In the genomic region with DNA sequence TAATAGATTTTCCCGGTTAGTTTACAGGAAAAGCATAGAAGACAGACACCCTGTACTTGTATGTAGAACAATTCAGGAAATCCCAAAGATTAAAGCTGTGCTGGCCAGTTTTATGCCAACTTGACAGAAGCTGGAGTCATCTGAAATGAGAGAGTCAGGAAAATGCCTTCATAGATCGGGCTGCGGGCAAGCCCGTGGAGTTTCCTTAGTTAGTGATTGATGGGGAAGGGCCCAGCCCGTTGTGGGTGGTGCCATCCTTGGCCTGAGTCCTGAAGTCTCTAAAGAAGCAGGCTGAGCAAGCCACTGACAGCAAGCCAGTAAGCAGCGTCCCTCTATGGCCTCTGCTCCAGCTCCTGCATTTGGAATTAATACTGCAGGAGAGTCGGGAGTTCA, we compare ENCODE assay signal across 8 mouse cellular contexts. TPM values are rescaled to one million over a fixed set of nuclear protein-coding genes. Genes with fewer than 3 reads are reported as not detected.
DNase-seq lines count a peak whose midpoint lies in the region; ATAC-seq lines count a peak whose summit lies in the region.

No protein-coding gene starts in this region.

- peak; percentile 29; the same call in 1 of the 2 replicates for ATAC-seq in heart, embryonic 12.5 days (ENCODE audit: insufficient number of reproducible peaks, low FRiP score)
- ATAC-seq in liver, embryonic 11.5 days (replicated peaks; ENCODE audit: low FRiP score), result no peak
- no peak for ATAC-seq in stomach, embryonic 16.5 days (ENCODE audit: insufficient read depth, low FRiP score)
- no peak for ATAC-seq in forebrain, embryonic 16.5 days

- no peak for DNase-seq in heart, adult 8-10 months (ENCODE audit: low spot score)
- peak; percentile 30 for DNase-seq in induced T-regulatory cell, adult 2 months (ENCODE audit: low read depth)
- DNase-seq in liver, embryonic 11.5 days (ENCODE audit: low spot score), result no peak
- no peak for DNase-seq in gastrocnemius, postnatal 25 days
- no peak for DNase-seq in spleen, postnatal 36 days (ENCODE audit: low spot score in 2 of 2)

- no peak overlapping the region for H3K9ac ChIP-seq in heart, embryonic 12.5 days
- H3K9ac ChIP-seq in liver, embryonic 11.5 days (ENCODE audit: low read depth, low read length), result no peak overlapping the region
- H3K9ac ChIP-seq in stomach, embryonic 16.5 days (ENCODE audit: low read length), result no peak overlapping the region
- no peak overlapping the region for H3K9ac ChIP-seq in forebrain, embryonic 16.5 days (replicated peaks; ENCODE audit: low read depth, low read length)

- H3K4me1 ChIP-seq in heart, embryonic 12.5 days (replicated peaks), result peaks cover 10% of the 10 kb centered on the region
- H3K4me1 ChIP-seq in liver, embryonic 11.5 days (replicated peaks; ENCODE audit: control insufficient read depth, insufficient read depth, low read length), result peaks cover 18% of the 10 kb centered on the region
- H3K4me1 ChIP-seq in stomach, embryonic 16.5 days (ENCODE audit: control insufficient read depth, insufficient read depth, low read length), result no peaks in the 10 kb centered on the region
- no peaks in the 10 kb centered on the region for H3K4me1 ChIP-seq in forebrain, embryonic 16.5 days (replicated peaks; ENCODE audit: control insufficient read depth, insufficient read depth, low read length)

- H3K27ac ChIP-seq in heart, embryonic 12.5 days (ENCODE audit: poor library complexity, severe bottlenecking), result peak overlapping the region; percentile 61; the same call in 1 of the 2 replicates
- H3K27ac ChIP-seq in liver, embryonic 11.5 days (ENCODE audit: low read depth, low read length), result peak overlapping the region; percentile 54
- 0 out of 2 replicates have a peak overlapping the region, but pooled peaks have one; percentile 1 for H3K27ac ChIP-seq in stomach, embryonic 16.5 days (ENCODE audit: low read length)
- no peak overlapping the region for H3K27ac ChIP-seq in forebrain, embryonic 16.5 days (ENCODE audit: low read length)

- H3K27me3 ChIP-seq in heart, embryonic 12.5 days (replicated peaks), result no peaks in the 10 kb centered on the region
- no peaks in the 10 kb centered on the region for H3K27me3 ChIP-seq in liver, embryonic 11.5 days (replicated peaks; ENCODE audit: control insufficient read depth, insufficient read depth, low read length)
- H3K27me3 ChIP-seq in stomach, embryonic 16.5 days (ENCODE audit: control insufficient read depth, insufficient read depth, low read length), result no peaks in the 10 kb centered on the region
- H3K27me3 ChIP-seq in forebrain, embryonic 16.5 days (replicated peaks; ENCODE audit: control insufficient read depth, insufficient read depth, low read length), result no peaks in the 10 kb centered on the region

- 22% methylated on average over 7 of the region's 7 CpGs for WGBS in heart, embryonic 12.5 days
- WGBS in liver, embryonic 11.5 days, result 17% methylated on average over 7 of the region's 7 CpGs
- WGBS in stomach, embryonic 16.5 days, result 13% methylated on average over 7 of the region's 7 CpGs
- 49% methylated on average over 7 of the region's 7 CpGs for WGBS in forebrain, embryonic 16.5 days

- H3K9me3 ChIP-seq in heart, embryonic 12.5 days (replicated peaks), result no peaks in the 10 kb centered on the region
- no peaks in the 10 kb centered on the region for H3K9me3 ChIP-seq in liver, embryonic 11.5 days (ENCODE audit: control insufficient read depth, low read length)
- H3K9me3 ChIP-seq in stomach, embryonic 16.5 days (replicated peaks; ENCODE audit: control insufficient read depth, low read length), result no peaks in the 10 kb centered on the region
- no peaks in the 10 kb centered on the region for H3K9me3 ChIP-seq in forebrain, embryonic 16.5 days (ENCODE audit: control insufficient read depth, low read length)

- no peak overlapping the region; the same call in 1 of the 2 replicates for H3K4me2 ChIP-seq in heart, embryonic 12.5 days
- H3K4me2 ChIP-seq in liver, embryonic 11.5 days, result peak overlapping the region; percentile 45
- peak overlapping the region; percentile 22 for H3K4me2 ChIP-seq in stomach, embryonic 16.5 days (ENCODE audit: low read depth, low read length)
- no peak overlapping the region for H3K4me2 ChIP-seq in forebrain, embryonic 16.5 days (ENCODE audit: low read length)

- H3K4me3 ChIP-seq in heart, embryonic 12.5 days, result no peak overlapping the region
- peak overlapping the region; percentile 5; the same call in 1 of the 2 replicates for H3K4me3 ChIP-seq in liver, embryonic 11.5 days (ENCODE audit: low read depth, low read length)
- H3K4me3 ChIP-seq in stomach, embryonic 16.5 days (replicated peaks; ENCODE audit: low read length), result no peak overlapping the region
- no peak overlapping the region for H3K4me3 ChIP-seq in forebrain, embryonic 16.5 days (replicated peaks; ENCODE audit: low read length)

- no peaks in the 10 kb centered on the region for H3K36me3 ChIP-seq in heart, embryonic 12.5 days
- H3K36me3 ChIP-seq in liver, embryonic 11.5 days (ENCODE audit: control insufficient read depth, insufficient read depth, low read length), result no peaks in the 10 kb centered on the region
- H3K36me3 ChIP-seq in stomach, embryonic 16.5 days (ENCODE audit: control insufficient read depth, insufficient read depth, low read length), result no peaks in the 10 kb centered on the region
- H3K36me3 ChIP-seq in forebrain, embryonic 16.5 days (ENCODE audit: control insufficient read depth, insufficient read depth), result no peaks in the 10 kb centered on the region

RNA-seq across cellular contexts. Expression of a gene that starts 39.2 kb away (rescaled TPM):
- polyA plus RNA-seq in heart, embryonic 12.5 days (2016; fragmentation: Nextera tagmentation; extraction: Ambion mirVana), result 1,861 and 1,891 TPM in 2 replicates
- total RNA-seq in heart, adult 8-10 months (2022), result 100 to 1,000 TPM; 101 to 125 (median 116) TPM
- polyA plus RNA-seq in liver, embryonic 11.5 days (2014; fragmentation: Nextera tagmentation; extraction: Ambion mirVana), result 1,890 and 1,897 TPM in 2 replicates
- polyA plus RNA-seq in stomach, embryonic 16.5 days (2015; fragmentation: Nextera tagmentation; extraction: Ambion mirVana), result 1,639 and 1,753 TPM in 2 replicates
- 1,750 and 1,938 TPM in 2 replicates for polyA plus RNA-seq in forebrain, embryonic 16.5 days (2015; fragmentation: Nextera tagmentation; extraction: Ambion mirVana)
- 10 to 100 TPM; 47.8 to 48.9 TPM for total RNA-seq in gastrocnemius, postnatal 25 days (2021)

RNA-seq across cellular contexts. Expression of a gene that starts 41.7 kb away (rescaled TPM):
- polyA plus RNA-seq in heart, embryonic 12.5 days (2016; fragmentation: Nextera tagmentation; extraction: Ambion mirVana), result 21.7 and 23.5 TPM in 2 replicates
- 1 to 10 TPM; 4.0 to 6.5 (median 4.7) TPM for total RNA-seq in heart, adult 8-10 months (2022)
- polyA plus RNA-seq in liver, embryonic 11.5 days (2014; fragmentation: Nextera tagmentation; extraction: Ambion mirVana), result 66.5 and 74.7 TPM in 2 replicates
- 69.2 and 71.8 TPM in 2 replicates for polyA plus RNA-seq in stomach, embryonic 16.5 days (2015; fragmentation: Nextera tagmentation; extraction: Ambion mirVana)
- 17.6 and 19.2 TPM in 2 replicates for polyA plus RNA-seq in forebrain, embryonic 16.5 days (2015; fragmentation: Nextera tagmentation; extraction: Ambion mirVana)
- 1 to 10 TPM; 4.0 to 4.3 TPM for total RNA-seq in gastrocnemius, postnatal 25 days (2021)

Comparison
In these comparisons a context has a peak if more than half of its experiments do, and no peak if none do; other contexts are left out.
1. H3K4me2 ChIP-seq: peak in liver, embryonic 11.5 days (single experiment) and stomach, embryonic 16.5 days (single experiment); none in heart, embryonic 12.5 days (single experiment) and forebrain, embryonic 16.5 days (single experiment).